Mouse (Mus musculus) forebrain, embryonic 16.5 days (tissue): Measurements from ENCODE around the gene Runx1. TPM values are rescaled to one million over a fixed set of nuclear protein-coding genes. Genes with fewer than 3 reads are reported as not detected.

Source experiments
- ATAC-seq: fragments of 200-750 bp; cut with Nextera tagmentation; 2 replicates; pipeline ENCODE4 v1.8.0; 2017; ENCODE audit warnings: mild to moderate bottlenecking, moderate library complexity
- H3K27ac ChIP-seq: fragments of 300-500 bp; sonication (generic); 2 replicates; pipeline ENCODE4 v1.5.1; 2014; ENCODE audit warnings: low read length, control low read depth
- H3K27me3 ChIP-seq: fragments of 300-500 bp; sonication (generic); replicated peaks from 2 replicates; pipeline ENCODE4 v1.6.1; 2014; ENCODE audit warnings: low read length; ENCODE audit not compliant: control insufficient read depth, insufficient read depth
- H3K36me3 ChIP-seq: fragments of 300-500 bp; sonication (generic); 2 replicates; pipeline ENCODE4 v1.6.1; 2014; ENCODE audit not compliant: control insufficient read depth, insufficient read depth
- H3K4me1 ChIP-seq: fragments of 300-500 bp; sonication (generic); replicated peaks from 2 replicates; pipeline ENCODE4 v1.6.1; 2014; ENCODE audit warnings: low read length; ENCODE audit not compliant: control insufficient read depth, insufficient read depth
- H3K4me2 ChIP-seq: fragments of 300-500 bp; sonication (generic); 2 replicates; pipeline ENCODE4 v1.6.1; 2014; ENCODE audit warnings: mild to moderate bottlenecking, low read length, control low read depth
- H3K4me3 ChIP-seq: fragments of 300-500 bp; sonication (generic); replicated peaks from 2 replicates; pipeline ENCODE4 v1.5.1; 2014; ENCODE audit warnings: mild to moderate bottlenecking, low read length, control low read depth
- H3K9ac ChIP-seq: fragments of 300-500 bp; sonication (generic); replicated peaks from 2 replicates; pipeline ENCODE4 v1.6.1; 2014; ENCODE audit warnings: low read depth, low read length, control low read depth
- H3K9me3 ChIP-seq: fragments of 300-500 bp; sonication (generic); 2 replicates; pipeline ENCODE4 v1.6.1; 2016; ENCODE audit warnings: low read length; ENCODE audit not compliant: control insufficient read depth
- WGBS: fragments of 180-500 bp; shearing (Covaris S2); extraction: QIAGEN DNeasy Blood & Tissue Kit; methylation state at CpG from one replicate; pipeline ENCODE4 v1.1.7; 2014; 5-methylcytosine and 5-hydroxymethylcytosine counted together
- polyA plus RNA-seq: library from polyadenylated mRNA; unstranded; fragments of >200 nt; fragmentation: Nextera tagmentation; extraction: Ambion mirVana; gene quantifications from 2 replicates; pipeline ENCODE4 v1.2.1, GENCODE M21; 2015

The Runx1 gene
- polyA plus RNA-seq, 1 experiment from 2014 or later, result 0.48 TPM

GRCm38 (mm10) chr16:92830479-92830878 lies 4.5 kb upstream of the Runx1 start:
- no peaks in the 10 kb centered on the region for H3K36me3 ChIP-seq
- peaks cover 9% of the 10 kb centered on the region; the same call in 1 of the 2 replicates for H3K4me1 ChIP-seq
- WGBS, result 41% methylated on average over 14 of the region's 14 CpGs
- H3K27ac ChIP-seq, result no peak overlapping the region
- H3K27me3 ChIP-seq, result no peaks in the 10 kb centered on the region
- no peak overlapping the region for H3K4me2 ChIP-seq
- no peak overlapping the region for H3K4me3 ChIP-seq
- H3K9me3 ChIP-seq, result no peaks in the 10 kb centered on the region
- ATAC-seq, result no peak
- no peak overlapping the region for H3K9ac ChIP-seq

- Histone ChIP-seq H3K27me3 (no peaks in the 10 kb centered on the region), H3K9me3 (no peaks in the 10 kb centered on the region), H3K4me1 (peaks cover 11% of the 10 kb centered on the region), H3K4me3 (no peak overlapping the region), H3K9ac (no peak overlapping the region), H3K36me3 (no peaks in the 10 kb centered on the region), H3K27ac (no peak overlapping the region), H3K4me2 (no peak overlapping the region)
- 15% methylated on average over 8 of the region's 8 CpGs for WGBS
- ATAC-seq, result no peak
These were observed 2.4 kb upstream of the Runx1 start for GRCm38 (mm10) chr16:92828308-92828862.

GRCm38 (mm10) chr16:92827663-92828307 lies 1.8 kb upstream of the Runx1 start:
- no peak overlapping the region for H3K9ac ChIP-seq
- H3K4me2 ChIP-seq, result no peak overlapping the region
- ATAC-seq, result no peak
- WGBS, result 57% methylated on average over 7 of the region's 7 CpGs
- H3K9me3 ChIP-seq, result no peaks in the 10 kb centered on the region
- no peaks in the 10 kb centered on the region for H3K36me3 ChIP-seq
- peaks cover 16% of the 10 kb centered on the region for H3K4me1 ChIP-seq
- H3K27me3 ChIP-seq, result no peaks in the 10 kb centered on the region
- H3K27ac ChIP-seq, result no peak overlapping the region
- no peak overlapping the region for H3K4me3 ChIP-seq

- Histone ChIP-seq H3K4me3 (no peak overlapping the region), H3K9me3 (no peaks in the 10 kb centered on the region), H3K36me3 (no peaks in the 10 kb centered on the region), H3K9ac (no peak overlapping the region), H3K27me3 (no peaks in the 10 kb centered on the region), H3K4me1 (peaks cover 16% of the 10 kb centered on the region), H3K27ac (no peak overlapping the region), H3K4me2 (no peak overlapping the region)
- 87% methylated on average over 6 of the region's 6 CpGs for WGBS
- ATAC-seq, result no peak
These were observed 734 bp upstream of the Runx1 start for GRCm38 (mm10) chr16:92826683-92827082.

- Histone ChIP-seq H3K27me3 (no peaks in the 10 kb centered on the region), H3K27ac (no peak overlapping the region), H3K4me1 (peaks cover 13% of the 10 kb centered on the region), H3K9me3 (no peaks in the 10 kb centered on the region), H3K9ac (no peak overlapping the region), H3K36me3 (no peaks in the 10 kb centered on the region), H3K4me2 (no peak overlapping the region), H3K4me3 (no peak overlapping the region)
- 89% methylated on average over 18 of the region's 18 CpGs for WGBS
- no peak for ATAC-seq
These were observed 625 bp downstream of the Runx1 start for GRCm38 (mm10) chr16:92825204-92825843.

- Histone ChIP-seq H3K9me3 (no peaks in the 10 kb centered on the region), H3K36me3 (no peaks in the 10 kb centered on the region), H3K4me1 (peaks cover 13% of the 10 kb centered on the region), H3K27me3 (no peaks in the 10 kb centered on the region), H3K9ac (no peak overlapping the region), H3K4me3 (no peak overlapping the region), H3K27ac (no peak overlapping the region), H3K4me2 (no peak overlapping the region)
- ATAC-seq, result no peak
- 87% methylated on average over 9 of the region's 9 CpGs for WGBS
These were observed 1.2 kb downstream of the Runx1 start for GRCm38 (mm10) chr16:92824723-92825203.

GRCm38 (mm10) chr16:92824003-92824722 lies 1.8 kb downstream of the Runx1 start:
- Histone ChIP-seq H3K4me3 (no peak overlapping the region), H3K9ac (no peak overlapping the region), H3K9me3 (no peaks in the 10 kb centered on the region), H3K4me1 (peaks cover 13% of the 10 kb centered on the region), H3K4me2 (no peak overlapping the region), H3K27ac (no peak overlapping the region), H3K27me3 (no peaks in the 10 kb centered on the region), H3K36me3 (no peaks in the 10 kb centered on the region)
- no peak for ATAC-seq
- 57% methylated on average over 6 of the region's 6 CpGs for WGBS

- 43% methylated on average over 5 of the region's 5 CpGs for whole genome bisulfite sequencing
- H3K27me3 ChIP-seq, result no peaks in the 10 kb centered on the region
- H3K27ac ChIP-seq, result no peak overlapping the region
- no peak overlapping the region for H3K9ac ChIP-seq
- H3K4me3 ChIP-seq, result no peak overlapping the region
- peaks cover 13% of the 10 kb centered on the region for H3K4me1 ChIP-seq
- no peak overlapping the region for H3K4me2 ChIP-seq
- no peaks in the 10 kb centered on the region for H3K36me3 ChIP-seq
- ATAC-seq, result no peak
- no peaks in the 10 kb centered on the region for H3K9me3 ChIP-seq
These were observed 2.5 kb downstream of the Runx1 start for GRCm38 (mm10) chr16:92823381-92823862.

GRCm38 (mm10) chr16:92822676-92823075 lies 3.3 kb downstream of the Runx1 start:
- H3K27ac ChIP-seq, result no peak overlapping the region
- no peak for ATAC-seq
- no peaks in the 10 kb centered on the region for H3K9me3 ChIP-seq
- H3K4me2 ChIP-seq, result no peak overlapping the region
- 80% methylated on average over 12 of the region's 12 CpGs for WGBS
- no peak overlapping the region for H3K9ac ChIP-seq
- H3K4me3 ChIP-seq, result no peak overlapping the region
- peaks cover 7% of the 10 kb centered on the region for H3K4me1 ChIP-seq
- H3K27me3 ChIP-seq, result no peaks in the 10 kb centered on the region
- no peaks in the 10 kb centered on the region for H3K36me3 ChIP-seq
